Mouse (Mus musculus) neutrophil, adult 59 days (primary cell): ENCODE results near the gene Olfr1295. TPM values are rescaled to one million over a fixed set of nuclear protein-coding genes. Genes with fewer than 3 reads are reported as not detected.

ENCODE experiments used
- total RNA-seq, 2 experiments: library from RNA; stranded (reverse); gene quantifications; 1 replicate in 1 of 2; 2 replicates in 1 of 2; pipeline ENCODE4 v1.2.4; 2023

Olfr1295 gene
- total RNA-seq, result not detected

GRCm38 (mm10) chr2:111569581-111569980 is at the start of gene Olfr1295:
Gene Olfr1295 (minus strand): TSS chr2:111569681.

GRCm38 (mm10) chr2:111540191-111540590 is 29.3 kb downstream of the Olfr1295 start, which contains the start of gene Olfr1294:
Gene Olfr1294 (minus strand): TSS chr2:111540291.

GRCm38 (mm10) chr2:111524903-111525302 is 44.6 kb downstream of the Olfr1295 start, which contains the start of gene Olfr1293-ps:
Gene Olfr1293-ps (plus strand): TSS chr2:111525203.

Other genes with a start within 250 kb of the Olfr1295 start
- not detected for gene Olfr1281, start 243.2 kb downstream of the Olfr1295 start, total RNA-seq
- not detected for gene Olfr1282, start 233.6 kb downstream of the Olfr1295 start, total RNA-seq
- not detected for gene Olfr1283, start 202.9 kb downstream of the Olfr1295 start, total RNA-seq
- under 1 TPM in 1 of 2 experiments, not detected in 1; 0.20 TPM for gene Olfr1284, start 194.2 kb downstream of the Olfr1295 start, total RNA-seq
- not detected for gene Olfr1286, start 146.6 kb downstream of the Olfr1295 start, total RNA-seq
- not detected for gene Olfr1287, start 120.5 kb downstream of the Olfr1295 start, total RNA-seq
- not detected for gene Olfr1288, start 95.6 kb downstream of the Olfr1295 start, total RNA-seq
- gene Olfr1289, start 88.9 kb downstream of the Olfr1295 start, total RNA-seq, result not detected
- not detected for gene Olfr1290, start 75.9 kb downstream of the Olfr1295 start, total RNA-seq
- gene Olfr1291-ps1, start 72.5 kb downstream of the Olfr1295 start, total RNA-seq, result not detected
- gene Olfr1293-ps, start 44.5 kb downstream of the Olfr1295 start, total RNA-seq, result not detected
- gene Olfr1294, start 29.4 kb downstream of the Olfr1295 start, total RNA-seq, result not detected
- not detected for gene Olfr1297, start 56.8 kb upstream of the Olfr1295 start, total RNA-seq
- not detected for gene Olfr1298, start 79.5 kb upstream of the Olfr1295 start, total RNA-seq
- gene Olfr1299, start 91.7 kb upstream of the Olfr1295 start, total RNA-seq, result not detected
- not detected for gene Olfr1301, start 181.3 kb upstream of the Olfr1295 start, total RNA-seq
- not detected for gene Olfr1302, start 207.7 kb upstream of the Olfr1295 start, total RNA-seq